Mouse (Mus musculus) cortical plate, adult 2 months (tissue): ENCODE measurements around the gene L3mbtl1.

Experiments used
- CTCF ChIP-seq: fragments of 200-500 bp; IDR thresholded peaks from 2 replicates; pipeline ENCODE4 v1.5.1; 2011; ENCODE audit warnings: mild to moderate bottlenecking, control low read depth, low read length; ENCODE audit not compliant: insufficient read depth; ENCODE audit errors: extremely low read depth
- POLR2A ChIP-seq: fragments of 200-500 bp; IDR thresholded peaks from 2 replicates; pipeline ENCODE4 v1.6.1; 2011; ENCODE audit warnings: mild to moderate bottlenecking, low read length, control low read depth; ENCODE audit not compliant: insufficient read depth; ENCODE audit errors: extremely low read depth

DNA sequence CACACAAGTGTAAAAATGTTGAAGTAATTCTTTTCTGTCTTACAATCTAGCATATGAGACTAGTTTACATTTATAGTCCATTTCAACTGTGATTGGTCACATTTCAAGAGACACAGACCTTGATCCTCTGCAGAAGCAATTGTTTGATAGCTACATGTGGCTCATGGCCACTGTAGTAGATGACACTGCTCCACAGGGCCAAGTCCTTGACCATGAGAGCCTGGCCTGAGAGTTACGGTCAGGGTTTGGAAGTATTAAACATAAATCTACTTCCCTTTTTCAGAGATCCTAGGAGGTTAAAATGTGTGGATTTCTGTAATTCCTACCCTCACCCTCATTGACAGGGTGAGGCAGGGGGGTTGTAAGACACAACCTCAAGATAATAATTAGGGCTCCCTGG is 57.8 kb downstream of the L3mbtl1 start:
- no peak for TF ChIP-seq CTCF
- TF ChIP-seq POLR2A, result no peak
